Mouse (Mus musculus) liver, postnatal 0 days (tissue): ENCODE results near the gene Nr3c2.

Experiments used
- CTCF ChIP-seq: sonication (generic); IDR thresholded peaks from 2 replicates; pipeline ENCODE4 v1.5.1; 2016; ENCODE audit warnings: antibody characterized with exemption, low read depth
- EP300 ChIP-seq: IDR thresholded peaks from 2 replicates; pipeline ENCODE4 v1.6.1; 2016; ENCODE audit warnings: antibody characterized with exemption, low read depth, mild to moderate bottlenecking

- TF ChIP-seq CTCF (no peak), EP300 (no peak)
Measured at GRCm38 (mm10) chr8:77145285-77145684, 246.0 kb downstream of the Nr3c2 start.
